In genomic region chr1:134513312-134513860, GRCm38 (mm10) we compare ENCODE assay signal across 8 mouse cellular contexts. TPM values are rescaled to one million over a fixed set of nuclear protein-coding genes. Genes with fewer than 3 reads are reported as not detected.
DNase-seq lines count a peak whose midpoint lies in the region; ATAC-seq lines count a peak whose summit lies in the region.

No protein-coding gene starts in this region.

- 0 out of 2 replicates have a peak, but pooled peaks cover 7% of the 10 kb centered on the region for H3K27me3 ChIP-seq in hindbrain, embryonic 15.5 days
- peaks cover 58% of the 10 kb centered on the region for H3K27me3 ChIP-seq in liver, embryonic 15.5 days
- H3K27me3 ChIP-seq in neural tube, embryonic 13.5 days: peaks cover 39% of the 10 kb centered on the region

- H3K27ac ChIP-seq in hindbrain, embryonic 15.5 days (replicated peaks): no peak overlapping the region
- no peak overlapping the region for H3K27ac ChIP-seq in liver, embryonic 15.5 days (replicated peaks)
- no peak overlapping the region for H3K27ac ChIP-seq in neural tube, embryonic 13.5 days (replicated peaks)

- H3K36me3 ChIP-seq in hindbrain, embryonic 15.5 days: peaks cover 9% of the 10 kb centered on the region
- peaks cover 6% of the 10 kb centered on the region for H3K36me3 ChIP-seq in liver, embryonic 15.5 days (replicated peaks)
- H3K36me3 ChIP-seq in neural tube, embryonic 13.5 days: 0 out of 2 replicates have a peak, but pooled peaks cover 9% of the 10 kb centered on the region

- peak overlapping the region; percentile 36 for H3K4me3 ChIP-seq in hindbrain, embryonic 15.5 days
- H3K4me3 ChIP-seq in liver, embryonic 15.5 days (replicated peaks): peak overlapping the region; percentile 51
- peak overlapping the region; percentile 36 for H3K4me3 ChIP-seq in neural tube, embryonic 13.5 days

- H3K9me3 ChIP-seq in hindbrain, embryonic 15.5 days: no peaks in the 10 kb centered on the region
- H3K9me3 ChIP-seq in liver, embryonic 15.5 days (replicated peaks): no peaks in the 10 kb centered on the region
- H3K9me3 ChIP-seq in neural tube, embryonic 13.5 days: no peaks in the 10 kb centered on the region

- 1% methylated on average over 38 of the region's 38 CpGs for WGBS in hindbrain, embryonic 15.5 days
- 2% methylated on average over 38 of the region's 38 CpGs for WGBS in liver, embryonic 15.5 days (ENCODE audit: insufficient replicate concordance)
- WGBS in neural tube, embryonic 13.5 days: 1% methylated on average over 38 of the region's 38 CpGs

- peak overlapping the region; percentile 35 for H3K9ac ChIP-seq in hindbrain, embryonic 15.5 days
- H3K9ac ChIP-seq in liver, embryonic 15.5 days: peak overlapping the region; percentile 14
- H3K9ac ChIP-seq in neural tube, embryonic 13.5 days: peak overlapping the region; percentile 66

- ATAC-seq in erythroid progenitor cell, adult 5-6 weeks (replicated peaks; ENCODE audit: low FRiP score, poor library complexity, severe bottlenecking): peak; percentile 55
- 0 out of 2 replicates have a peak, but pooled peaks have one; percentile 47 for ATAC-seq in hindbrain, embryonic 15.5 days (ENCODE audit: low FRiP score, low read depth)
- no peak for ATAC-seq in liver, embryonic 15.5 days (ENCODE audit: insufficient read depth)
- ATAC-seq in neural tube, embryonic 13.5 days (ENCODE audit: low read depth): peak; percentile 50; the same call in 1 of the 2 replicates
- no peak for ATAC-seq in inflammation-experienced regulatory T-cells, adult 6 months

- H3K4me2 ChIP-seq in hindbrain, embryonic 15.5 days: peak overlapping the region; percentile 70
- H3K4me2 ChIP-seq in liver, embryonic 15.5 days: peak overlapping the region; percentile 72
- H3K4me2 ChIP-seq in neural tube, embryonic 13.5 days: peak overlapping the region; percentile 64

- H3K4me1 ChIP-seq in hindbrain, embryonic 15.5 days (replicated peaks): peaks cover 24% of the 10 kb centered on the region
- H3K4me1 ChIP-seq in liver, embryonic 15.5 days (replicated peaks): peaks cover 15% of the 10 kb centered on the region
- H3K4me1 ChIP-seq in neural tube, embryonic 13.5 days (replicated peaks): peaks cover 35% of the 10 kb centered on the region

- peak; percentile 60 to 71 for DNase-seq in urinary bladder, adult 18-20 months (ENCODE audit: low spot score in 2 of 2)
- DNase-seq in urinary bladder, postnatal 10 days (ENCODE audit: low spot score): no peak
- no peak for DNase-seq in thymus, postnatal 14 days

RNA-seq across cellular contexts. Expression of gene Rabif, which starts 18.9 kb away (rescaled TPM):
- 15.5 and 18.4 TPM in 2 replicates for total RNA-seq in erythroid progenitor cell, adult 5-6 weeks (2015; ENCODE audit: low replicate concordance)
- total RNA-seq in erythroid progenitor cell, adult 5-6 weeks (2017; ENCODE audit: low replicate concordance): 3.6 and 11.7 TPM in 2 replicates
- polyA plus RNA-seq in hindbrain, embryonic 15.5 days (2015; fragmentation: Nextera tagmentation; extraction: Ambion mirVana): 72.4 and 73.1 TPM in 2 replicates
- 15.8 and 16.5 TPM in 2 replicates for polyA plus RNA-seq in liver, embryonic 15.5 days (2015; fragmentation: Nextera tagmentation; extraction: Ambion mirVana)
- 65.1 and 67.4 TPM in 2 replicates for polyA plus RNA-seq in neural tube, embryonic 13.5 days (2015; fragmentation: Nextera tagmentation; extraction: Ambion mirVana)
- 10 to 100 TPM; 40.2 to 42.7 (median 41.7) TPM for polyA plus RNA-seq in inflammation-experienced regulatory T-cells, adult 6 months (2017; shearing (Covaris generic))

RNA-seq across cellular contexts. Expression of gene Mgat4e, which starts 36.1 kb away (rescaled TPM):
- total RNA-seq in erythroid progenitor cell, adult 5-6 weeks (2015; ENCODE audit: low replicate concordance): not detected in 2 replicates
- total RNA-seq in erythroid progenitor cell, adult 5-6 weeks (2017; ENCODE audit: low replicate concordance): not detected in 2 replicates
- not detected in 2 replicates for polyA plus RNA-seq in hindbrain, embryonic 15.5 days (2015; fragmentation: Nextera tagmentation; extraction: Ambion mirVana)
- not detected in 2 replicates for polyA plus RNA-seq in liver, embryonic 15.5 days (2015; fragmentation: Nextera tagmentation; extraction: Ambion mirVana)
- not detected in 2 replicates for polyA plus RNA-seq in neural tube, embryonic 13.5 days (2015; fragmentation: Nextera tagmentation; extraction: Ambion mirVana)
- not detected for polyA plus RNA-seq in inflammation-experienced regulatory T-cells, adult 6 months (2017; shearing (Covaris generic))

RNA-seq across cellular contexts. Expression of gene Kdm5b, which starts 46.6 kb away (rescaled TPM):
- total RNA-seq in erythroid progenitor cell, adult 5-6 weeks (2015; ENCODE audit: low replicate concordance): 5.4 and 20.1 TPM in 2 replicates
- 2.2 and 4.1 TPM in 2 replicates for total RNA-seq in erythroid progenitor cell, adult 5-6 weeks (2017; ENCODE audit: low replicate concordance)
- 67.9 and 69.6 TPM in 2 replicates for polyA plus RNA-seq in hindbrain, embryonic 15.5 days (2015; fragmentation: Nextera tagmentation; extraction: Ambion mirVana)
- polyA plus RNA-seq in liver, embryonic 15.5 days (2015; fragmentation: Nextera tagmentation; extraction: Ambion mirVana): 5.6 TPM in 2 replicates
- 90.2 and 98.9 TPM in 2 replicates for polyA plus RNA-seq in neural tube, embryonic 13.5 days (2015; fragmentation: Nextera tagmentation; extraction: Ambion mirVana)
- 10 to 100 TPM in 2 of 3 experiments, 1 to 10 TPM in 1; 6.4 to 19.8 (median 16.5) TPM for polyA plus RNA-seq in inflammation-experienced regulatory T-cells, adult 6 months (2017; shearing (Covaris generic))

RNA-seq across cellular contexts. Expression of gene Klhl12, which starts 58.1 kb away (rescaled TPM):
- total RNA-seq in erythroid progenitor cell, adult 5-6 weeks (2015; ENCODE audit: low replicate concordance): 134 TPM in 2 replicates
- 126 and 208 TPM in 2 replicates for total RNA-seq in erythroid progenitor cell, adult 5-6 weeks (2017; ENCODE audit: low replicate concordance)
- 38.0 and 38.2 TPM in 2 replicates for polyA plus RNA-seq in hindbrain, embryonic 15.5 days (2015; fragmentation: Nextera tagmentation; extraction: Ambion mirVana)
- 35.3 and 39.2 TPM in 2 replicates for polyA plus RNA-seq in liver, embryonic 15.5 days (2015; fragmentation: Nextera tagmentation; extraction: Ambion mirVana)
- polyA plus RNA-seq in neural tube, embryonic 13.5 days (2015; fragmentation: Nextera tagmentation; extraction: Ambion mirVana): 31.4 and 35.5 TPM in 2 replicates
- polyA plus RNA-seq in inflammation-experienced regulatory T-cells, adult 6 months (2017; shearing (Covaris generic)): 10 to 100 TPM in 2 of 3 experiments, 1 to 10 TPM in 1; 8.7 to 15.5 (median 12.7) TPM

Comparison
In these comparisons a context has a peak if more than half of its experiments do, and no peak if none do; other contexts are left out.
1. DNase-seq: peak in urinary bladder, adult 18-20 months (2 of 2); none in urinary bladder, postnatal 10 days (single experiment) and thymus, postnatal 14 days (single experiment).
2. ATAC-seq: peak in erythroid progenitor cell, adult 5-6 weeks (single experiment), hindbrain, embryonic 15.5 days (single experiment) and neural tube, embryonic 13.5 days (single experiment); none in liver, embryonic 15.5 days (single experiment) and inflammation-experienced regulatory T-cells, adult 6 months (single experiment).
3. H3K9ac ChIP-seq: peak in every context shown above with its lines; median percentile 66 in neural tube, embryonic 13.5 days; 35 in hindbrain, embryonic 15.5 days; 14 in liver, embryonic 15.5 days.
4. Peak in every context shown above with its lines, with median percentiles within 50 percentile points of each other: H3K4me2 ChIP-seq and H3K4me3 ChIP-seq.